Mouse (Mus musculus): ENCODE data around the gene Limch1. TPM values are rescaled to one million over a fixed set of nuclear protein-coding genes. Genes with fewer than 3 reads are reported as not detected.
A peak's percentile ranks its signal among the peaks of the same experiment; 100 is the strongest.

Gene Limch1
- 37.8 and 41.5 TPM in 2 replicates for polyA plus RNA-seq (2016; fragmentation: Nextera tagmentation; extraction: Ambion mirVana)

GRCm38 (mm10) chr5:66745390-66745995, at the start of gene Limch1:
Limch1 (plus strand) TSS chr5:66745827.
- peaks cover 32% of the 10 kb centered on the region for H3K4me1 ChIP-seq
- H3K9me3 ChIP-seq = no peaks in the 10 kb centered on the region
- WGBS = 1% methylated on average over 42 of the region's 50 CpGs
- no peaks in the 10 kb centered on the region for H3K36me3 ChIP-seq
- H3K4me2 ChIP-seq (replicated peaks) = peak within 1 kb of the TSS; percentile 74
- peak; percentile 74 for ATAC-seq (ENCODE audit: low FRiP score, low read depth)
- H3K27me3 ChIP-seq = peaks cover 19% of the 10 kb centered on the region
- H3K9ac ChIP-seq (replicated peaks) = peak within 1 kb of the TSS; percentile 58
- peak within 1 kb of the TSS; percentile 63 for H3K27ac ChIP-seq (replicated peaks)
- H3K4me3 ChIP-seq = peak within 1 kb of the TSS; percentile 55

GRCm38 (mm10) chr5:66697119-66697518, 48.5 kb upstream of the Limch1 start:
- Histone ChIP-seq H3K27me3 (no peaks in the 10 kb centered on the region), H3K4me1 (no peaks in the 10 kb centered on the region), H3K4me3 (no peak overlapping the region), H3K36me3 (no peaks in the 10 kb centered on the region), H3K9me3 (no peaks in the 10 kb centered on the region), H3K9ac (replicated peaks) (no peak overlapping the region), H3K4me2 (replicated peaks) (no peak overlapping the region), H3K27ac (replicated peaks) (no peak overlapping the region)
- ATAC-seq (ENCODE audit: low FRiP score, low read depth) = no peak

- 67% methylated on average over 6 of the region's 6 CpGs for WGBS
- no peak overlapping the region for H3K4me2 ChIP-seq (replicated peaks)
- H3K9me3 ChIP-seq = no peaks in the 10 kb centered on the region
- no peaks in the 10 kb centered on the region for H3K4me1 ChIP-seq
- H3K27me3 ChIP-seq = no peaks in the 10 kb centered on the region
- H3K9ac ChIP-seq (replicated peaks) = no peak overlapping the region
- no peak overlapping the region for H3K4me3 ChIP-seq
- H3K27ac ChIP-seq (replicated peaks) = no peak overlapping the region
- H3K36me3 ChIP-seq = no peaks in the 10 kb centered on the region
- ATAC-seq (ENCODE audit: low FRiP score, low read depth) = no peak
These were observed 45.7 kb upstream of the Limch1 start for GRCm38 (mm10) chr5:66699911-66700310.

- 86% methylated on average over 4 of the region's 4 CpGs for WGBS
- Histone ChIP-seq H3K9ac (replicated peaks) (no peak overlapping the region), H3K36me3 (no peaks in the 10 kb centered on the region), H3K4me3 (no peak overlapping the region), H3K27ac (replicated peaks) (no peak overlapping the region), H3K27me3 (no peaks in the 10 kb centered on the region), H3K4me1 (no peaks in the 10 kb centered on the region), H3K9me3 (no peaks in the 10 kb centered on the region), H3K4me2 (replicated peaks) (no peak overlapping the region)
- no peak for ATAC-seq (ENCODE audit: low FRiP score, low read depth)
These were observed 43.7 kb upstream of the Limch1 start for GRCm38 (mm10) chr5:66701951-66702350.

- H3K9ac ChIP-seq (replicated peaks) = no peak overlapping the region
- no peaks in the 10 kb centered on the region for H3K4me1 ChIP-seq
- WGBS = 54% methylated on average over 10 of the region's 10 CpGs
- H3K4me3 ChIP-seq = no peak overlapping the region
- ATAC-seq (ENCODE audit: low FRiP score, low read depth) = no peak
- H3K4me2 ChIP-seq (replicated peaks) = no peak overlapping the region
- no peaks in the 10 kb centered on the region for H3K27me3 ChIP-seq
- no peak overlapping the region for H3K27ac ChIP-seq (replicated peaks)
- no peaks in the 10 kb centered on the region for H3K9me3 ChIP-seq
- no peaks in the 10 kb centered on the region for H3K36me3 ChIP-seq
These were observed 42.2 kb upstream of the Limch1 start for GRCm38 (mm10) chr5:66703317-66704004.

- Histone ChIP-seq H3K27ac (replicated peaks) (no peak overlapping the region), H3K4me3 (no peak overlapping the region), H3K9me3 (no peaks in the 10 kb centered on the region), H3K9ac (replicated peaks) (no peak overlapping the region), H3K36me3 (no peaks in the 10 kb centered on the region), H3K4me1 (no peaks in the 10 kb centered on the region), H3K4me2 (replicated peaks) (no peak overlapping the region), H3K27me3 (no peaks in the 10 kb centered on the region)
- no peak for ATAC-seq (ENCODE audit: low FRiP score, low read depth)
- WGBS = 69% methylated on average over 5 of the region's 5 CpGs
These were observed 37.8 kb upstream of the Limch1 start for GRCm38 (mm10) chr5:66707859-66708258.

- 9% methylated on average over 4 of the region's 4 CpGs for WGBS
- Histone ChIP-seq H3K4me3 (no peak overlapping the region), H3K27me3 (peaks cover 6% of the 10 kb centered on the region; the same call in 1 of the 2 replicates), H3K4me2 (replicated peaks) (no peak overlapping the region), H3K4me1 (no peaks in the 10 kb centered on the region), H3K9ac (replicated peaks) (no peak overlapping the region), H3K27ac (replicated peaks) (no peak overlapping the region), H3K36me3 (no peaks in the 10 kb centered on the region), H3K9me3 (no peaks in the 10 kb centered on the region)
- no peak for ATAC-seq (ENCODE audit: low FRiP score, low read depth)
These were observed 35.1 kb upstream of the Limch1 start for GRCm38 (mm10) chr5:66710445-66711019.

GRCm38 (mm10) chr5:66712801-66713200, 32.8 kb upstream of the Limch1 start:
- H3K9me3 ChIP-seq = no peaks in the 10 kb centered on the region
- H3K4me2 ChIP-seq (replicated peaks) = no peak overlapping the region
- H3K36me3 ChIP-seq = no peaks in the 10 kb centered on the region
- no peak overlapping the region for H3K27ac ChIP-seq (replicated peaks)
- WGBS = 74% methylated on average over 6 of the region's 6 CpGs
- H3K27me3 ChIP-seq = peaks cover 16% of the 10 kb centered on the region; the same call in 1 of the 2 replicates
- peaks cover under 1% of the 10 kb centered on the region; the same call in 1 of the 2 replicates for H3K4me1 ChIP-seq
- no peak for ATAC-seq (ENCODE audit: low FRiP score, low read depth)
- H3K9ac ChIP-seq (replicated peaks) = no peak overlapping the region
- no peak overlapping the region for H3K4me3 ChIP-seq

- no peaks in the 10 kb centered on the region for H3K9me3 ChIP-seq
- no peaks in the 10 kb centered on the region for H3K36me3 ChIP-seq
- ATAC-seq (ENCODE audit: low FRiP score, low read depth) = no peak
- no peak overlapping the region for H3K4me2 ChIP-seq (replicated peaks)
- peaks cover 17% of the 10 kb centered on the region; the same call in 1 of the 2 replicates for H3K27me3 ChIP-seq
- H3K27ac ChIP-seq (replicated peaks) = no peak overlapping the region
- no peak overlapping the region for H3K9ac ChIP-seq (replicated peaks)
- H3K4me1 ChIP-seq = peaks cover 15% of the 10 kb centered on the region
- no peak overlapping the region for H3K4me3 ChIP-seq
- WGBS = 50% methylated on average over 4 of the region's 4 CpGs
These were observed 30.1 kb upstream of the Limch1 start for GRCm38 (mm10) chr5:66715498-66715931.

GRCm38 (mm10) chr5:66717931-66718330, 27.7 kb upstream of the Limch1 start:
- Histone ChIP-seq H3K27ac (replicated peaks) (no peak overlapping the region), H3K4me2 (replicated peaks) (no peak overlapping the region), H3K9me3 (no peaks in the 10 kb centered on the region), H3K27me3 (peaks cover 17% of the 10 kb centered on the region; the same call in 1 of the 2 replicates), H3K36me3 (no peaks in the 10 kb centered on the region), H3K4me3 (no peak overlapping the region), H3K9ac (replicated peaks) (no peak overlapping the region), H3K4me1 (peaks cover 31% of the 10 kb centered on the region)
- ATAC-seq (ENCODE audit: low FRiP score, low read depth) = no peak
- 49% methylated on average over 4 of the region's 4 CpGs for WGBS

GRCm38 (mm10) chr5:66718413-66718812, 27.2 kb upstream of the Limch1 start:
- no peak for ATAC-seq (ENCODE audit: low FRiP score, low read depth)
- no peaks in the 10 kb centered on the region for H3K9me3 ChIP-seq
- no peak overlapping the region for H3K9ac ChIP-seq (replicated peaks)
- H3K27me3 ChIP-seq = peaks cover 17% of the 10 kb centered on the region; the same call in 1 of the 2 replicates
- no peak overlapping the region for H3K27ac ChIP-seq (replicated peaks)
- H3K4me2 ChIP-seq (replicated peaks) = no peak overlapping the region
- H3K4me3 ChIP-seq = no peak overlapping the region
- no peaks in the 10 kb centered on the region for H3K36me3 ChIP-seq
- 25% methylated on average over 3 of the region's 3 CpGs for WGBS
- H3K4me1 ChIP-seq = peaks cover 36% of the 10 kb centered on the region

GRCm38 (mm10) chr5:66718880-66719279, 26.7 kb upstream of the Limch1 start:
- H3K9ac ChIP-seq (replicated peaks) = no peak overlapping the region
- peaks cover 17% of the 10 kb centered on the region; the same call in 1 of the 2 replicates for H3K27me3 ChIP-seq
- H3K27ac ChIP-seq (replicated peaks) = no peak overlapping the region
- peaks cover 37% of the 10 kb centered on the region for H3K4me1 ChIP-seq
- H3K4me2 ChIP-seq (replicated peaks) = no peak overlapping the region
- H3K9me3 ChIP-seq = no peaks in the 10 kb centered on the region
- H3K4me3 ChIP-seq = no peak overlapping the region
- H3K36me3 ChIP-seq = no peaks in the 10 kb centered on the region
- no peak for ATAC-seq (ENCODE audit: low FRiP score, low read depth)
- WGBS = 72% methylated on average over 7 of the region's 7 CpGs
